Mouse (Mus musculus) gastrocnemius, postnatal 4 days (tissue): ENCODE results near the gene Wdr91. TPM values are rescaled to one million over a fixed set of nuclear protein-coding genes. Genes with fewer than 3 reads are reported as not detected.

ENCODE experiments used
- DNase-seq, 2 experiments: peaks; one replicate each; pipeline ENCODE4 v3.0.0; 2021 to 2022; ENCODE audit warnings: low spot score in 2 of 2, mixed read lengths in 2 of 2
- total RNA-seq, 2 experiments: library from RNA; stranded (reverse); gene quantifications; 2 replicates each; pipeline ENCODE4 v1.2.3; 2021

Gene Wdr91
- total RNA-seq, 2 experiments from 2014 or later = 17.5 to 18.7 TPM

DNA sequence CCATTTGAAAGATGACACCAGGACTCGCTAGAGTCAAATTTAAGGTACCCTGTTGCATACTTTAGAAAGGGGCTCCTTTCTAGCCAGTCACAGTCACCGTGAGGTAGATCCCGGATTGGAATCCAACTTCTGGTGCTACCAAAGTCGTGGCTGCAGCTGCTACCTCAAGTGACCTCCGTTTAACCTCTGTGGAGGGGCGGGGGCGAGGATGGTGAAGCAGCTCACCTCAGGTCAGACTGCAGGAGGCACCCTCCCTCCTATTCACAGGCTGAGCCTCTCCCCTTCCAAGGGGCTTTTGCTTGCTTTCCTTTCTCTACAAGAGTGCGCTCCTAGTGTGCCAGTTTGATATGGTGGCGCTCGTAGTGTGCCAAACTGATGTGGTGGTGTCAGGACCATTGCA lies 9.3 kb upstream of the Wdr91 start, which contains the start of gene Stra8:
Stra8 (plus strand) TSS at position 208 of the 400 bp plus-strand sequence.
- DNase-seq = no peak

DNA sequence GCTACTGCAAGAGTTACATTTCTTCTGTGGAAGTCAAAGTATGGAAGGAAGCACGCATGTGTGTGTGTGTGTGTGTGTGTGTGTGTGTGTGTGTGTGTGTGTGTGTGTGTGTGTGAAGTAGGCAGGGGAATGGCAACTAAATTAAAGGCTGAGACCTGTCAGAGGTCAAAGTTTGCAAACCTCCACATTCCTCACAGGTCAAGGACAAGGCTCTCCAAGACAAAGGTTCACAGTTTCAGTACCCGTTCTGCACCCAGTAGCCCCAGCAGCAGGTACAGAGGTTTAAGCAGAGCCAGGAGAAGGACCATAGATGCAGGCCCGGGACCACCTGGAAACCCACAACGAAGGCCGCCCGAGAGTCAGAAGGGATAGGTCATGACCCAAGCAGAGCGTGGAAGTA lies 8.5 kb upstream of the Wdr91 start:
- DNase-seq = no peak

DNA sequence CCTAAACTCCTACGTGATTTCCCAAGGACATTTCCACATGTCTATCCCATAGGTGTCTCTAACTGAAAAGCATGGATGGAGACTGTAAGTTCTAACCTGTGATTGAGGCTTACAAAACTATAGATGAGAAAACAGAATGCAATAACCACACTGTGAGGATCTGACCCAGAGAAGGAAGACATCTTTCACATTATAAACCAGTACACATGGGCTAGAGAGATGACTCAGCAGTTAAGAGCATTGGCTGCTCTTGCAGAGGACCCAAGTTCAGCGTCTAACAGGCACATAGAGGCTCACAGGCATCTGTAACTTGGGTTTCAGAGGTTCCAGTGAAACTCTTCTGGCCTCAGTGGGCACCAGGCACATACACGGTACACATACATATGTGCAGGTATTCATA lies 3.8 kb upstream of the Wdr91 start:
- DNase-seq = no peak

DNA sequence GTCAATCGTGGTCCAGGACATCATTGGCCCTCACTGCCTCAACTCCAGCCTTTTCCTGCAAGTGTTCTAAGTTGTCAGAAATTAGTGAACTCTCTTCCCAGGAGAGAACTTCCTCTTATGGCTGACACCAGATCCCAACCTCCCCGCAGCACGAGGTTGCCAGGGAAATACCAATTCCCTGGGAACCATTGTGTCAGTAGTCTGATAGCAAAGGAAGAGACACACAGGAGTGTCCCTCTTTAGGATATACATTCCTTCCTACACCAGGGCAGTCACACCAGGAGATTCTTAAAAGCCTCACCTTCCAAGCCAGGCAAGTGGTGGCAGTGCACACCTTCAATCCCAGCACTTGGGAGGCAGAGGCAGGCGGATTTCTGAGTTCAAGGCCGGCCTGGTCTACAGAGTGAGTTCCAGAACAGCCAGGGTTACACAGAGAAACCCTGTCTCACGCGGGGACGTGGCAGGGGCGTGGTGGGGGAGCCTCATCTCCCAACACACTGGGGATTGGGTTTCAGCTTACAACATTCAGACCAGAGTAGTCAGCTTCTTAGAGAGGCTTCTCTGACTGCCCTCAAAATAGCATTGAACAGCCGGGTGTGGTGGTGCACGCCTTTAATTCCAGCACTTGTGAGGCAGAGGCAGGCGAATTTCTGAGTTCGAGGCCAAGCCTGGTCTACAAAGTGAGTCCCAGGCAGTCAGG lies 2.8 kb upstream of the Wdr91 start:
- DNase-seq = no peak

DNA sequence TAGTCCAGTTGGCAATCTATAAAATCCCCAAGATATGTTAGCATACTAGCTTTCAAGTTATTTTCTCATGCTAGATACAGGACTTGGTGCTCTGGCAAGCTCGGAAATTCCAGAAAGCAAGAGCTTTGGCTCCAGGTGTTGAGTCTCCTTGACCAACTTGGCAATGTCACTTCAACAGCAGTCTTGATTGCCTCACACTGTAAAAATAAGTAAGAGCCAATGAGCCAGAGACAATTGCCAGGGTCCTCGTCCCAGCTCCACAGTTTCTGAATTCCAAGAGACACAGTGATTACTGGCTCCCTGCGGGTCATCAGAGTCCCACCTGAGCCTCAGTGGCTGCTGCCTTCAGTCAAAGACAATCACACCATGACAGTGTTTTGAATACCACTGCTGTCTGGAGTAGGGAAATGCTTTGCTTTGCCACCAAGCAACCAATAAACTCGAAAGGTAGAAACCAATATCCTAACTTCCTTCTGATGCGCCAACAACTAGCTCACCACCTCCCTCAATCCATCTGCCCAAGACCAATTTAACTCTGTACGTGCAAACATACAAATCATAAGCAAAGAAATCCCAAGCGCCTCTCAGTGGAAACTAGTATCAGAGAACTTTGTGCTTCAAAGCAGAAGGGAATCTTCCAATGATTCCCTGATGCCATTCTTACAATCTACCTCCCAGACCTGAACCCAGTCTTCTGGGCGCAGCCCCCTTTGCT lies 888 bp downstream of the Wdr91 start:
- no peak for DNase-seq

DNA sequence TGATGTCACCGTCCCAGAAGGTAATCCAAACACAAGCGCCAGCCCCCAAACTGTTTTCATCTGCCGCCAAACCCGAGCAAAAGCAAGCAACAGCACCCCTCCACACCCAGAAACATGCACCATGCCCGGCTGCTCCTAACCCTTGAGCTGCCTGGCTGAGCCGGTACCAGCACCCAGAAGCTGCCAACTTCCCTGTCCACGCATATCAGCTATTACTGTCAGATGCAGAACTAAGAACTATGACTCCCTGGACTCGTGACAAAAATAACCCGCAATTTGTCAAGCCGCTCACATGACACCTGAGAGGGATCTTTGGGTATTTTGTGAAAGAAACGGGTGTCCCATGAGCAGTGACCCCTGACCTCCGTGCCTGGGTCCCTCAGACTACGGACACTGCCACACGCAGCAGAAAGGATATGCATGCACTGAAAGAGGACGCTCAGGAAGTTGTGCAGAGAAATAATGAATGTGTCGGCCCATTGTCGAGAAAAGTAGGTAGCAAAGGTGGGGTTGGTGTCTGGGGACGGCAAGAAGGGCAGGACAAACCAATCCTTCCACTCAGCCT lies 2.9 kb downstream of the Wdr91 start:
- no peak for DNase-seq

DNA sequence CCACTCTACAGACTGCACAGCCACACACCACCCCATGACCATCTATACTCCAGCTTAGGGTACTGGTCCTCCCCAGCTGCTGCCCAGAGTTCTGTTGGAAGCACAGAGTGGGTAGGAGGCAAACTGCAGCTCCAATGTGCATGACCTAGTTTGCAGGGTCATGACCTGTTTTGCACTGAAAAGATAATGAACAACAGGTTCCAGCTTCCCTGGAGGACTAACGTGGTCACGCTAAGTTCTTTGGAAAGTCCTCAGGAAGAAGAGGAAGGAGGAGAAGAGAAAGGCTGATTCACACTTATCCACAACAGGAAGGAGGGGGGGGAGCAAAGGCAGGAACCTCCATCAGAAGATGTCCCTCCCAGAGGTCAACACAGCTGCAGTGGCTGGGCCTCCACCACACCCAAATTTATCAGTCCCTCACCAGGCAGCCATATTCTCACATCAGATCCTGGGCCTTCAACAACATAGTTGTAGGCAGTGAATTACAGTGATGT lies 3.5 kb downstream of the Wdr91 start:
- DNase-seq = no peak

DNA sequence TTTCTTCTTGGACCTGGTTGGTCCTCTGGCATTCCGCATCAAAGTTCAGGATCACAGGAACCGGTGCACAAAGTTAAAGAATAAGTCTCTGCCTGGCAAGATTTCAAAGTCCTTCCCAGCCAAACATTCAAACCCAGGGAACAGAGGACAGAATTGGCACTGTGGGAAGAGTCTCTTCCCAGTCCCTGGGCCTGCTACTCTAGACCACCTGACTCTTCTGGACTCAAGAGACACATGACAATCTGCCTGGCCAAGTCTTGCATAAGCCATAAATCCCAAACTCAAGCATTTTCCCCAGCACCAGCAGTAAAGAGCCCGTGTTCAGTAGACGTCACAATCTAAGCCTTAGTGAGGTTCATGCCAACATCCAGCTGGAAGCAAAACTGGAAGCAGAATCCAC lies 4.0 kb downstream of the Wdr91 start:
- DNase-seq = no peak

DNA sequence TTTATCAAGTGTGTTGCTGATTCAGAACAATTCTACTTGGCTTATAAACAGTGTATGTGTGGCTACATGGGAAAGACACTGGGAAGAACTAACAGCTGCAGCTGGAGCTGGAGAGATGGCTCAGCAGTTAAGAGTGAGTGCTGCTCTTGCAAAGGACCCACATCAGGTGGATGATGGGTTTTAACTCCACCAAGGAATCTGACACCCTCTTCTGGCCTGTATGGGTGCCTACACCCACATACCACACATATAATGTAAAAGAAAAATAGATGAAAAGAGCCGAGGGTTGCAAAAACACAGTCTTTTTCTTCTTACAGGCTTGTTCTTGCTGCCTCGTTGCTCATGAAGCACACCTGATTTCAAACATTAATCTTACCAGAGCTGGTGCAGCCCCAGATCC lies 4.6 kb downstream of the Wdr91 start:
- DNase-seq = no peak

DNA sequence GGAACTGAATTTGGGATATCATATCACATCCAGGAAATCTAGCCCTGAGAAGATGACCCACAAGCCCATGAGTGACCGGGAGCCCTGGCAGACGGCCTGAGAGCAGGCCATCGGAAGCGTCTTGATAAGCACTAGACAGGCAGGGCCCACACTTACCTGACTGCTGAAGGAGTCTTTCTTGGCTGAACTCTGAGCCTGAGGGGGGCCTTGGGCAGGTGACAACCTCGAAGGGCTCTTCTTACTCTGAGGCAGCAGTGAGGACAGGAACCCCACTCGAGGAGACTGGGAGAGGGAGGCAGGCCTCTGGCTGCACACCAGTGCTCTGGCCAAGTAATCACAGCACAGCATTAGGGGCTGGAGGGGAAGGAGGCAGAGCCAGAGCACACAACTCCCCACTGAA lies 6.3 kb downstream of the Wdr91 start:
- no peak for DNase-seq

DNA sequence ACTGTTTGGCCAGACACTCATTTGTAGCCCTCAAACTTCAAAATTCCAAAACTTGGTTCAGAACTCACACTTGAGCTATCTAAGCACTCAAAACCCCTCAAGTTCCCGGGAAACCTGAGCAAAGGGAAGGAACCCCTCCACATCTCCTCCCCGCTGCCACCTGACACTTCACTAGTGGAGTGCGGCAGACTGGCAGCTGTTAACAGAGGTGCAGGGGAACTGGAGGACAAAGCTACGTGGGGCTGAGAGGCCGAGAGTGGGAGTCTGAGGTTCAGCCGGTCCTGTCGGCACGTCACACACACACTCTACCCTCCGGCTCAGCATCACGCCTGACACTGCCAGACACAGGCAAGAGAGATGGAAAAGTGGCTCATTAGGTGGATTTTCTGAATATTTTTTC lies 6.8 kb downstream of the Wdr91 start:
- no peak for DNase-seq

DNA sequence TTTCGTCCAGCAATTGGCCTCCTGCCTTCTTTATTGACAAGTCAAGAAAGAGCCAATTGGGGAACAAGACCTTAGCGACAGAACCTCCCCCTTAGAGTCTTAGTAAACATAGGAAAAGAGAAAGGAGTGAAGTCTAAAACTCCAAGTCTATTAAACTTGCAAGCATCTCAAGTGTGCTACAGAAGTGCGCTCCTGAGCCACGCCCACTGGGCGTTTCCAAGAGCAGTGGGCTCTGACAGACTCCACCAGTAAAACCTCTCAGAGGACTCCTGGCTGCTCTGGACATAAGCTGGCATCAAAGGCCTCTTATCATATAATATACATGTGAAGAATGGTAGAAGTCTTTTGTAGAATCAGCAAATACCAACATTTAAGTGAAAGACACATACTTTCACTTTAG lies 7.2 kb downstream of the Wdr91 start:
- DNase-seq = no peak

DNA sequence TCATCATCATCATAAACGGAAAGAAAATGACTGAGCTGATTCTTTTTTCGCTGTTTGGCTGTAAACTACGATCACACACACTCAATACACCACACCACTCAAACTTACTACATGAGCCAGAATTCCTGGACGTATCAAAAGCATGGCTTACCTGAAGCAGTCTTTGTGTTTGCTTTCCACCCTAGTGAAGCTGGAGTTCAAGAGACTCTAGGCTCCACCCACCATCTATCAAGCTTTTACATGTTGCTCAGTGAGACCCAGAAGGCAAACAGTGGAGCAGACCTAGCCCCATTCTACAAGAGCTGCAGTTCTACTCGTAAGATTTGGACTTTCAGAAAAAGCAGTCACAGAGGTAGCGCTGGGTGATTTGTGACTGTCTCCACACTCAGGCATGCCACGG lies 8.1 kb downstream of the Wdr91 start:
- DNase-seq = no peak

DNA sequence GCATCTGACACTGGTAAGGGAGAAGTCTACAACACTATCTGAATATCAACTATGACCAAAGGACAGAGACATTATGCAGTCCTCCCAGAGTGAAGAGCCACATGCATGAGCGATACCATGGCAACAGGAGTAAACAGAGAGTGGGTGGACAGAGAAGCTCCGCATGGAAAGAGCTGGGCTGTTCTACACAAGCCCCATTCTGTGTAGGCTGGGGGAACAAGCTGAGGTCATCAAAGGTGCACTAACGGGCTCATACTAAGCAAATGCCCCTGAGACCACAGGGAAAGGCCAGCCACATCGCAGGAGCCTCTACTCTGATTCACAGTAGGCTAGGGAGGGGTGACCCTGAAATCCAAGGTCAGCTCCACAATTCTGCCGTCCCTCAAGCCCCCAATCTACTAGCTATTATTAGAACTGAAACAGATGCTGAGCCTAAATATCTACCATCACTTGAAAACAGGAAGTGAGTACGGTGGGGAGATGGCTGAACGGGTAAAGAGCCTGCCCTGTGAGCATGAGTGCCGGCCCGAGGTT lies 8.7 kb downstream of the Wdr91 start:
- DNase-seq = no peak

DNA sequence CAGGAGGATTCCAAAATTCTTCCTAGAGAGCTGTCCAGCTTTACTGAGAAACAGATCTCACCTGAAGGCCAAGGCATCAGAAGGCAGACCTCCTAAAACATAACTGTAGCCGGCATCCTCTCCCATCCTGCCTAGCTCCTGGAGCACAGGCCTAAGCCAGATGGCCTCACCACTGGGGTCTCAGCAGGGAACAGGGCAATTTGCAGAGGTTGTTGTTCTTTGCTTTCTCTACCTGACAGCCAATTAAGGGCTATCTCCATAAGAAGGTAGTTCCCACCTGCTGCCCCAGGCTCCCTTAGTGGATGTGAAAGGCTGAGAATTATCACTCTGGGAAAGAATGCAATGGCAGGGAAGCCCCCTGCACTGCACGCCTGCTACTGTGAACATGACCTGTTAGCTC lies 9.7 kb downstream of the Wdr91 start:
- no peak for DNase-seq

DNA sequence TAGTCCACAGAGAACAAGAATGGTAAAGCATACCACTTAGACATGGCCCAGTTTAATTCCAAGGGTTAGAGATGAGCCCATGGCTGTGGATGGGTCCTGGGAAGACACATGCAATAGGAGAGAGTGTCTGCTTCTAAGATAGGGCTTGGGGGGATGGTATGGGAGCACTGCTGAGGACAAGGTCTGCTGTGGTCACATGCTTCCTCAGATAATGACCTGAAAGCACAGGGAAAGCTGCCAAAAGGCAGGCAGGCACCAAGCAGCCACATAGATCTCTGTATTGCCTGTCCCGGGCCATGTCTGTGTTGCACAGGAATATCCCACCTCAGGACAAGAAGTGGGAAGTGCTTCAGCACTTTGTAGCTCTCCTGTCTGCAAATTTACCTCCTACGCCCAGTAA lies 11.5 kb downstream of the Wdr91 start:
- no peak for DNase-seq

DNA sequence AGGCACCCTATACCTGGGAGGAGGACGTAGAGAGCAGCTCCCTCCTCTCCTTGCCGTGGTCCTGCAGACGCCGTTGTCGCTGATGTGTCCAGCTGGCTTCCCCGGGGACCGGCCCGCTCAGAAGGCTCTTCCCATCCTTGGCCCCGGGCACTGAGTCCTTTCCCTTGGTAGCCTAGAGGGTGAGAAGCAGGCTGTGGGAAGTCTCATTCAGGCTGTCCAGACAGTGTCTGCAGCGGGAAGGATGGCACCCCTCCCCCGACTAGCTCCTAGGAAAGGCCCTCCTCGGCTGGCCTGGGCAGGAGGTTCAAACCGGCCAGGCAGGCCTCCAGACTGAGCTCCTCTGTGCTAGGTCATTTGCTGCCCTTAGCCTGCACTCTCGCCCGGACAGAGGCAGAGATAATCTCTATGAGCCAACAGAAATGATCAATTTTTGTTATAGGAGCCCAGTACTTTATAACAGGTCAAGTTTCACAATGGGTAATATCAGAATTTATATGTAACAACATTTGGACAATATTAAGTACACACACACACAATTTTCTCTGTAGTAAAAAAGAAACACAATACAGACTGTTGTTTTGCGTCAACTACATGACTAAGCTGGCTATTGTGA lies 14.4 kb downstream of the Wdr91 start:
- no peak for DNase-seq

DNA sequence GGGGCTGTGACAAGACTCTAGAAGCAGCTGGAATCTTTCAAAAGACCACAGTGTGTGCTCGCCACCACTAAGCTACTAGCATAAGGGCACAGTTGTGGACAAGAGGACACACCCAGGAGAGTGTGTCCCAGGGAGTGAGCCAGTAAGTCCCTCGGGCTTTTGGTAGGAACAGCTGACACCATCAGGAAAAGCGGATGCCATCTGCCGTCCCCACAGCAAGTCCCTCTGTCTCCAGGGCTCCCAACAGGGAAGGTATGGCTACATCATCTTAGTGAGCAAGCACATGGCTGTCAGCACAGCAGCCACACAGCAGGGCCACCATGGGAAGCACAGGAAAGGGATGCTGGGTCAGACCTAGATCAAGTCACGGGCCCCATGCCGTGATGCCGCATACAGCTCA lies 15.1 kb downstream of the Wdr91 start:
- DNase-seq = no peak

DNA sequence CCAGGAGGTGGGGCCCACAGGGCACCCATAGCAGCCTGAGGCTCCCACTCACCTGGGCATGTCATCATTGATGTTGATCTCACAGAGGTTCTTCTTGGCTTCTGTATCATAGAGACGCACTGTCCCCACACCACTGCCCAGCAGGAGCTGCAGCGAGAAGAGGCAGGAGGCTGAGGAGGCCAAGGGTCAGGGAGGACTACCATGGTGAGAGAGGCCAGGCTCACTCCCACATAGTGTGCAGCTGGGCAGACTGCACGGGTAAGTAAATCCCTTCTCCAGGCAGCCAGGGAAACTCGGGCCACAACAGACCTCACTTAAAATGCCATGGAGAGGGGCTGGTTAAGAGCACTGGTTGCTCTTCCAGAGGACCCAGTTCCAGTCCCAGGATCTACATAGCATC lies 21.5 kb downstream of the Wdr91 start:
- DNase-seq = no peak

DNA sequence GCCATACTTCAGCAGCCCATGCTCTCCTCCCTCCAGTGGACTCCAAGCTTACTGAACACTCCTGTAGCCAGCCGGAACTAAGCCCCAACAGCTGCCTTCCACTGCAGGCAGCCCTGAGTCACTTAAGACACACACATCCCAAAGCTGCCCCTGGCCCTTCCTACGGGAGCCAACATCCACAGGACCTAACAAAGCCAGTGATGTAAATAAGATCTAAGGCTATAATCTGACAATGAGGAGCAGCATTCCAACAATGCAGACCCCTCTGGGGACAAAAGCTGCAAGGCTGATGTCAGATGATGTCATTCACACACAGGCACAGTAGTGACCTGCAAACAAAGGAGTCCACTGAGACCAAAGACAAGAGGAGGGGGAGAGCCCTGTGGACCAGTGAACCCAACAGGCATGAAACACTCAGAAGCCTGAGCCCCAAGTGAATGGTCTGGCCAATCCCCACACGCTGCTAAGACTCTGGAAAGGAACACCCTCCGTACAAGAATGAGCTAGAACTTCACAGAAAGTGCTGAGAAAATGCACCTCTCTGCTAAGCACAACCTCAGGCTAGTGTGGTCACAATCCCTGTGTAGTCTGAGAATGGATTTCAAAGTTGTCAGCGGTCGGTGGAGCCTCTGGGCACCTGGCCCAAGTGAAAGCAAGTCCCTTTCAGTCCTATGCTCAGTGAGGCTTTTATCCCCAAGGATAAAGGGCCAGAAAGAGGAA lies 23.4 kb downstream of the Wdr91 start:
- DNase-seq = no peak

DNA sequence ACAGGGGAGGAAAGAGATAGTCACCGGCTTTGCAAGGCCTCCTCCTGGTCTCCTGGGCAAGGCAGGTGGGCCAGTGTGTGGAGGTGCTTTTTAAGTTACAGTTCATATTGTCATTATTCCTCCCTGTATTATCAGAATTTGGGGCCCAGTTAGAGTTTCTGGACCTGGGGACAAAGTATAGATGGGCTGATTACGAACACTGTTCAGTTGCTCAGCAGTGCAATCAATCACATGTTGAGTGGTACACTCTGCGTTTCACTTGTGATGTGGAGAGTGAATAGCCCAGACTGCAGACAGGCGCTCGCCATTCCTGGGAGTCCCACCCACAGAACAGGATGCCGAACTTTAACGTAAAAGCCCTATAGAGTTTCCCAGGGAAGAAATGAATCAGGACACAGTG lies 26.0 kb downstream of the Wdr91 start:
- no peak for DNase-seq
